Mouse (Mus musculus): ENCODE results near the gene Jdp2. TPM values are rescaled to one million over a fixed set of nuclear protein-coding genes. Genes with fewer than 3 reads are reported as not detected.
A peak's percentile ranks its signal among the peaks of the same experiment; 100 is the strongest.
"Not testable (repeated sequence)": the region's sequence is repeated elsewhere in the genome, so short reads cannot be mapped to it uniquely, and the experiment has no call there.

Gene Jdp2
- polyA plus RNA-seq, 1 experiment from 2014 or later: 0.49 TPM

- H3K4me2 ChIP-seq (ENCODE audit: low read depth, low read length); H3K27me3 ChIP-seq (ENCODE audit: control insufficient read depth, insufficient read depth, low read depth, low read length); H3K27ac ChIP-seq (ENCODE audit: low read length); H3K36me3 ChIP-seq (ENCODE audit: control insufficient read depth, insufficient read depth, low read length); H3K9ac ChIP-seq (ENCODE audit: low read length); H3K9me3 ChIP-seq (ENCODE audit: control insufficient read depth, low read length); ATAC-seq (ENCODE audit: low read depth); H3K4me3 ChIP-seq (ENCODE audit: low read length); H3K4me1 ChIP-seq (replicated peaks; ENCODE audit: control insufficient read depth, insufficient read depth, low read length): not testable (repeated sequence)
- WGBS: 75% methylated on average over 8 of the region's 8 CpGs
These were observed 63.4 kb downstream of the Jdp2 start for GRCm38 (mm10) chr12:85662232-85662631.

GRCm38 (mm10) chr12:85662896-85663295 lies 64.1 kb downstream of the Jdp2 start:
- Histone ChIP-seq H3K4me1 (replicated peaks; ENCODE audit: control insufficient read depth, insufficient read depth, low read length) (0 out of 2 replicates have a peak, but pooled peaks cover 4% of the 10 kb centered on the region), H3K9ac (ENCODE audit: low read length) (no peak overlapping the region), H3K4me3 (ENCODE audit: low read length) (no peak overlapping the region), H3K9me3 (ENCODE audit: control insufficient read depth, low read length) (no peaks in the 10 kb centered on the region), H3K36me3 (ENCODE audit: control insufficient read depth, insufficient read depth, low read length) (no peaks in the 10 kb centered on the region), H3K27me3 (ENCODE audit: control insufficient read depth, insufficient read depth, low read depth, low read length) (no peaks in the 10 kb centered on the region), H3K27ac (ENCODE audit: low read length) (no peak overlapping the region), H3K4me2 (ENCODE audit: low read depth, low read length) (peak overlapping the region; percentile 19; the same call in 1 of the 2 replicates)
- peak; percentile 64 for ATAC-seq (ENCODE audit: low read depth)
- 11% methylated on average over 9 of the region's 9 CpGs for WGBS

GRCm38 (mm10) chr12:85666112-85666511 lies 67.3 kb downstream of the Jdp2 start:
- H3K9me3 ChIP-seq (ENCODE audit: control insufficient read depth, low read length): 0 out of 2 replicates have a peak, but pooled peaks cover 2% of the 10 kb centered on the region
- 72% methylated on average over 8 of the region's 8 CpGs for WGBS
- no peak overlapping the region for H3K4me3 ChIP-seq (ENCODE audit: low read length)
- no peaks in the 10 kb centered on the region for H3K27me3 ChIP-seq (ENCODE audit: control insufficient read depth, insufficient read depth, low read depth, low read length)
- H3K4me2 ChIP-seq (ENCODE audit: low read depth, low read length): no peak overlapping the region
- H3K36me3 ChIP-seq (ENCODE audit: control insufficient read depth, insufficient read depth, low read length): no peaks in the 10 kb centered on the region
- no peak overlapping the region for H3K27ac ChIP-seq (ENCODE audit: low read length)
- no peak for ATAC-seq (ENCODE audit: low read depth)
- H3K9ac ChIP-seq (ENCODE audit: low read length): no peak overlapping the region
- H3K4me1 ChIP-seq (replicated peaks; ENCODE audit: control insufficient read depth, insufficient read depth, low read length): no peaks in the 10 kb centered on the region

GRCm38 (mm10) chr12:85667071-85667470 lies 68.2 kb downstream of the Jdp2 start:
- H3K27ac ChIP-seq (ENCODE audit: low read length): no peak overlapping the region
- no peak overlapping the region for H3K4me2 ChIP-seq (ENCODE audit: low read depth, low read length)
- H3K27me3 ChIP-seq (ENCODE audit: control insufficient read depth, insufficient read depth, low read depth, low read length): no peaks in the 10 kb centered on the region
- H3K9me3 ChIP-seq (ENCODE audit: control insufficient read depth, low read length): 0 out of 2 replicates have a peak, but pooled peaks cover 2% of the 10 kb centered on the region
- no peaks in the 10 kb centered on the region for H3K4me1 ChIP-seq (replicated peaks; ENCODE audit: control insufficient read depth, insufficient read depth, low read length)
- H3K4me3 ChIP-seq (ENCODE audit: low read length): no peak overlapping the region
- 91% methylated on average over 7 of the region's 7 CpGs for WGBS
- no peaks in the 10 kb centered on the region for H3K36me3 ChIP-seq (ENCODE audit: control insufficient read depth, insufficient read depth, low read length)
- H3K9ac ChIP-seq (ENCODE audit: low read length): no peak overlapping the region
- ATAC-seq (ENCODE audit: low read depth): no peak

GRCm38 (mm10) chr12:85668696-85669095 lies 69.9 kb downstream of the Jdp2 start:
- 0 out of 2 replicates have a peak, but pooled peaks cover 2% of the 10 kb centered on the region for H3K9me3 ChIP-seq (ENCODE audit: control insufficient read depth, low read length)
- WGBS: 19% methylated on average over 3 of the region's 3 CpGs
- H3K4me1 ChIP-seq (replicated peaks; ENCODE audit: control insufficient read depth, insufficient read depth, low read length): no peaks in the 10 kb centered on the region
- H3K4me2 ChIP-seq (ENCODE audit: low read depth, low read length): no peak overlapping the region
- no peak overlapping the region for H3K27ac ChIP-seq (ENCODE audit: low read length)
- H3K9ac ChIP-seq (ENCODE audit: low read length): no peak overlapping the region
- H3K36me3 ChIP-seq (ENCODE audit: control insufficient read depth, insufficient read depth, low read length): no peaks in the 10 kb centered on the region
- H3K4me3 ChIP-seq (ENCODE audit: low read length): no peak overlapping the region
- no peaks in the 10 kb centered on the region for H3K27me3 ChIP-seq (ENCODE audit: control insufficient read depth, insufficient read depth, low read depth, low read length)
- no peak for ATAC-seq (ENCODE audit: low read depth)

- Histone ChIP-seq H3K27me3 (ENCODE audit: control insufficient read depth, insufficient read depth, low read depth, low read length) (no peaks in the 10 kb centered on the region), H3K36me3 (ENCODE audit: control insufficient read depth, insufficient read depth, low read length) (no peaks in the 10 kb centered on the region), H3K9ac (ENCODE audit: low read length) (no peak overlapping the region), H3K4me1 (replicated peaks; ENCODE audit: control insufficient read depth, insufficient read depth, low read length) (no peaks in the 10 kb centered on the region), H3K27ac (ENCODE audit: low read length) (no peak overlapping the region), H3K4me3 (ENCODE audit: low read length) (no peak overlapping the region), H3K4me2 (ENCODE audit: low read depth, low read length) (no peak overlapping the region), H3K9me3 (ENCODE audit: control insufficient read depth, low read length) (0 out of 2 replicates have a peak, but pooled peaks cover 2% of the 10 kb centered on the region)
- ATAC-seq (ENCODE audit: low read depth): no peak
- WGBS: 54% methylated on average over 3 of the region's 3 CpGs
These were observed 71.3 kb downstream of the Jdp2 start for GRCm38 (mm10) chr12:85670080-85670479.

DNA sequence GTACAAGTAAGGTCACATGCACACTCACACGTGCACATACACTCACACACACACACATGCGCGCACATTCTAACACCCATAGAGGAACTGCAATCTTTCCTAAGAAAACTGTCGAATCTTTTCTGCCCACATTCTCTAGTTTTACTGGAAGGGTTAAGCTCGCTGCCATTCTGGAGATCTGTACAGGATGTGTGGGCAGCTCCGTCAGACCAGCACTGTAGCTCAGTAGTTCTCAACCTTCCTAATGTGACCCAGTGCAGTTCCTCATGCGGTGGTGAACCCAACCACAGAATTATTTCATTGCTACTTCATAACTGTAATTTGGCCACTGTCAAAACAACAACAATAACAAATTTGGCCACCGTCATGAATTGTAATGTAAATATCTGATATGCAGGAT lies 75.1 kb downstream of the Jdp2 start:
- Histone ChIP-seq H3K4me3 (ENCODE audit: low read length) (no peak overlapping the region), H3K9ac (ENCODE audit: low read length) (no peak overlapping the region), H3K9me3 (ENCODE audit: control insufficient read depth, low read length) (peaks cover 6% of the 10 kb centered on the region; the same call in 1 of the 2 replicates), H3K36me3 (ENCODE audit: control insufficient read depth, insufficient read depth, low read length) (no peaks in the 10 kb centered on the region), H3K27me3 (ENCODE audit: control insufficient read depth, insufficient read depth, low read depth, low read length) (no peaks in the 10 kb centered on the region), H3K4me2 (ENCODE audit: low read depth, low read length) (no peak overlapping the region), H3K4me1 (replicated peaks; ENCODE audit: control insufficient read depth, insufficient read depth, low read length) (no peaks in the 10 kb centered on the region), H3K27ac (ENCODE audit: low read length) (no peak overlapping the region)
- ATAC-seq (ENCODE audit: low read depth): no peak
- 82% methylated on average over 8 of the region's 8 CpGs for WGBS

GRCm38 (mm10) chr12:85679117-85679516 lies 80.3 kb downstream of the Jdp2 start:
- no peak for ATAC-seq (ENCODE audit: low read depth)
- Histone ChIP-seq H3K4me2 (ENCODE audit: low read depth, low read length) (no peak overlapping the region), H3K36me3 (ENCODE audit: control insufficient read depth, insufficient read depth, low read length) (no peaks in the 10 kb centered on the region), H3K27me3 (ENCODE audit: control insufficient read depth, insufficient read depth, low read depth, low read length) (no peaks in the 10 kb centered on the region), H3K4me1 (replicated peaks; ENCODE audit: control insufficient read depth, insufficient read depth, low read length) (peaks cover 1% of the 10 kb centered on the region; the same call in 1 of the 2 replicates), H3K4me3 (ENCODE audit: low read length) (no peak overlapping the region), H3K9ac (ENCODE audit: low read length) (no peak overlapping the region), H3K9me3 (ENCODE audit: control insufficient read depth, low read length) (peaks cover 6% of the 10 kb centered on the region), H3K27ac (ENCODE audit: low read length) (no peak overlapping the region)
- 64% methylated on average over 5 of the region's 5 CpGs for WGBS

GRCm38 (mm10) chr12:85679808-85680207 lies 81.0 kb downstream of the Jdp2 start:
- 46% methylated on average over 2 of the region's 2 CpGs for WGBS
- no peaks in the 10 kb centered on the region for H3K36me3 ChIP-seq (ENCODE audit: control insufficient read depth, insufficient read depth, low read length)
- ATAC-seq (ENCODE audit: low read depth): no peak

GRCm38 (mm10) chr12:85682328-85682727 lies 83.5 kb downstream of the Jdp2 start:
- Histone ChIP-seq H3K27ac (ENCODE audit: low read length) (no peak overlapping the region), H3K4me3 (ENCODE audit: low read length) (no peak overlapping the region), H3K9ac (ENCODE audit: low read length) (no peak overlapping the region), H3K4me1 (replicated peaks; ENCODE audit: control insufficient read depth, insufficient read depth, low read length) (peaks cover 7% of the 10 kb centered on the region), H3K9me3 (ENCODE audit: control insufficient read depth, low read length) (peaks cover 6% of the 10 kb centered on the region), H3K27me3 (ENCODE audit: control insufficient read depth, insufficient read depth, low read depth, low read length) (no peaks in the 10 kb centered on the region), H3K36me3 (ENCODE audit: control insufficient read depth, insufficient read depth, low read length) (no peaks in the 10 kb centered on the region), H3K4me2 (ENCODE audit: low read depth, low read length) (no peak overlapping the region)
- 44% methylated on average over 2 of the region's 2 CpGs for WGBS
- no peak for ATAC-seq (ENCODE audit: low read depth)

More at GRCm38 (mm10) chr12:85679808-85680207, 81.0 kb downstream of the Jdp2 start:
- Histone ChIP-seq H3K27me3 (ENCODE audit: control insufficient read depth, insufficient read depth, low read depth, low read length) (no peaks in the 10 kb centered on the region), H3K9me3 (ENCODE audit: control insufficient read depth, low read length) (peaks cover 6% of the 10 kb centered on the region), H3K9ac (ENCODE audit: low read length) (no peak overlapping the region), H3K4me1 (replicated peaks; ENCODE audit: control insufficient read depth, insufficient read depth, low read length) (peaks cover 2% of the 10 kb centered on the region; the same call in 1 of the 2 replicates), H3K27ac (ENCODE audit: low read length) (no peak overlapping the region), H3K4me2 (ENCODE audit: low read depth, low read length) (no peak overlapping the region), H3K4me3 (ENCODE audit: low read length) (no peak overlapping the region)

Data from lung, embryonic 16.5 days (tissue).